Mouse (Mus musculus): ENCODE measurements around the gene Pcdh15.

GRCm38 (mm10) chr10:74403111-74403510, 1304.0 kb downstream of the Pcdh15 start:
- TF ChIP-seq POLR2A (IDR thresholded peaks at IDR 0.05; ENCODE audit: low read depth, low read length) (no peak), CTCF (IDR thresholded peaks at IDR 0.05; ENCODE audit: borderline replicate concordance, insufficient read depth, low read length) (no peak)
